Mouse (Mus musculus): ENCODE results near the gene Ift27. TPM values are rescaled to one million over a fixed set of nuclear protein-coding genes. Genes with fewer than 3 reads are reported as not detected.
A peak's percentile ranks its signal among the peaks of the same experiment; 100 is the strongest.

Ift27 gene
- polyA plus RNA-seq, 1 experiment from 2014 or later = 34.0 TPM

DNA sequence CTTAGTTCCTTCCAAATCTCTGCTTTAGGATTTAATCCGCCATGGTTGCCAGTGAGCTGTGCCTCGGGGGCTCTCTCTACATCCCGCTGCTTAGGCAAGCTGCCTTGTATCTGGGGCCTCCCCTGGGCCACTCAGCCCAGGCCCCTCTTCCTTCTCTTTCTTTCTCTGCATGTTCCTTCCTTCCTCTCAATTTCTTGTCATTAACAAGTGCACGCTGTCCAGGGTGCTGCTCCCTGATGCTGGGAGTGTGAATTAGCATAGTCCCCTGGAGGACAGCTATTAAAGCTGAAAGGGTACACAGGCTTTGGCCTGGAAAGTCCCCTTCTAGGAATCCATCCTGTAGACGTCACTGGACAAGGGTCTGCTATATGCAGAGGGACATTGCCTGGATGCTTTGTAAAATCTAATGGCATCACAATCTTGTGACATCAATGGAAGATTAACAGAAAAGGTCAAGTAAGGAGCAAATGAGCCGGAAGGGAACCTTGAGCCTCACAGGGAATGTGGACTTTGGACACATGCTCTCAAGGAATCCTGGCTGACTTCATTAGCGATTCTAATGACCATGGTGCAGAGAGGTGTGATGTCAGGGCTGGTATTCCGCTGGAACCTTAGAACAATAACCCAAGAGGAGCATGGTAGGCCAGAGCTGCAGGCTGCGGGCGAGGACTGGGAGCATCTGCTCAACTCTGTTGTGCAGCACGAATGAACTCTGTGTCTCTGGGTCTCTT is 20.7 kb downstream of the Ift27 start:
- Histone ChIP-seq H3K9me3 (replicated peaks) (no peaks in the 10 kb centered on the region), H3K4me2 (no peak overlapping the region), H3K4me1 (replicated peaks) (no peaks in the 10 kb centered on the region), H3K27ac (replicated peaks) (no peak overlapping the region), H3K9ac (no peak overlapping the region), H3K36me3 (replicated peaks) (no peaks in the 10 kb centered on the region), H3K27me3 (no peaks in the 10 kb centered on the region; the same call in 1 of the 2 replicates), H3K4me3 (replicated peaks) (no peak overlapping the region)
- 50% methylated on average over 11 of the region's 11 CpGs for WGBS (ENCODE audit: insufficient replicate concordance)
- no peak for ATAC-seq (ENCODE audit: insufficient read depth)

GRCm38 (mm10) chr15:78148565-78148964 is 25.3 kb downstream of the Ift27 start:
- Histone ChIP-seq H3K9me3 (replicated peaks) (no peaks in the 10 kb centered on the region), H3K4me3 (replicated peaks) (no peak overlapping the region), H3K9ac (no peak overlapping the region), H3K27ac (replicated peaks) (no peak overlapping the region), H3K4me1 (replicated peaks) (no peaks in the 10 kb centered on the region), H3K27me3 (no peaks in the 10 kb centered on the region; the same call in 1 of the 2 replicates), H3K36me3 (replicated peaks) (no peaks in the 10 kb centered on the region), H3K4me2 (no peak overlapping the region)
- ATAC-seq (ENCODE audit: insufficient read depth) = no peak
- 44% methylated on average over 7 of the region's 7 CpGs for WGBS (ENCODE audit: insufficient replicate concordance)

- no peak for ATAC-seq (ENCODE audit: insufficient read depth)
- Histone ChIP-seq H3K27me3 (no peaks in the 10 kb centered on the region), H3K4me2 (no peak overlapping the region), H3K36me3 (replicated peaks) (no peaks in the 10 kb centered on the region), H3K4me3 (replicated peaks) (no peak overlapping the region), H3K9me3 (replicated peaks) (no peaks in the 10 kb centered on the region), H3K27ac (replicated peaks) (no peak overlapping the region), H3K4me1 (replicated peaks) (no peaks in the 10 kb centered on the region), H3K9ac (no peak overlapping the region)
- WGBS (ENCODE audit: insufficient replicate concordance) = 50% methylated on average over 8 of the region's 8 CpGs
Measured at GRCm38 (mm10) chr15:78140226-78140625, 33.7 kb downstream of the Ift27 start.

DNA sequence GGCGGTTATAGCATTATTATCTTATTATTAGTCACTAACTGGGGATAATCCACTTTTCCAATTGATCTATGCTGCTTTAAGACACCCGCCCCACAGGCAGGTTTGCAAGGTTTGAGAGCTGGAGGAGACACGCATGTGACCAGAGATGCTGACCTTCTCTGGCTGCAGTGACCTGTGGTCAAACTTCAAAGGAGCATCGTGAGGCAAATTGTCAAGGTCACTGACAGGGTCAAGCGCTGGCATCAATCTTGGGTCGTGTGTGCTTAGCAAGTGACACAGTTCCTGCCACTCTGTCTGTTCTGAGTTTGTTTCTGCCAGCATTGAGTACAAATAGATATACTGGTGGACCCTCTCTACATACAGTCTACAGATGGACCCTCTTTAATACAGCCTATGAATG is 39.3 kb downstream of the Ift27 start:
- Histone ChIP-seq H3K9me3 (replicated peaks) (no peaks in the 10 kb centered on the region), H3K4me1 (replicated peaks) (no peaks in the 10 kb centered on the region), H3K4me3 (replicated peaks) (no peak overlapping the region), H3K9ac (no peak overlapping the region), H3K27me3 (no peaks in the 10 kb centered on the region), H3K36me3 (replicated peaks) (no peaks in the 10 kb centered on the region), H3K27ac (replicated peaks) (no peak overlapping the region), H3K4me2 (no peak overlapping the region)
- ATAC-seq (ENCODE audit: insufficient read depth) = no peak
- 57% methylated on average over 6 of the region's 6 CpGs for WGBS (ENCODE audit: insufficient replicate concordance)

GRCm38 (mm10) chr15:78133389-78133788 is 40.5 kb downstream of the Ift27 start:
- Histone ChIP-seq H3K9ac (no peak overlapping the region), H3K4me3 (replicated peaks) (no peak overlapping the region), H3K9me3 (replicated peaks) (no peaks in the 10 kb centered on the region), H3K4me2 (no peak overlapping the region), H3K27ac (replicated peaks) (no peak overlapping the region), H3K36me3 (replicated peaks) (no peaks in the 10 kb centered on the region), H3K4me1 (replicated peaks) (no peaks in the 10 kb centered on the region), H3K27me3 (no peaks in the 10 kb centered on the region)
- ATAC-seq (ENCODE audit: insufficient read depth) = no peak
- WGBS (ENCODE audit: insufficient replicate concordance) = 52% methylated on average over 2 of the region's 2 CpGs

- H3K36me3 ChIP-seq (replicated peaks) = no peaks in the 10 kb centered on the region
- no peak within 1 kb of the TSS for H3K27ac ChIP-seq (replicated peaks)
- H3K4me2 ChIP-seq = no peak within 1 kb of the TSS; the same call in 1 of the 2 replicates
- no peak within 1 kb of the TSS for H3K9ac ChIP-seq
- H3K4me3 ChIP-seq (replicated peaks) = no peak within 1 kb of the TSS
- ATAC-seq (ENCODE audit: insufficient read depth) = peak; percentile 88
- H3K4me1 ChIP-seq (replicated peaks) = no peaks in the 10 kb centered on the region
- H3K9me3 ChIP-seq (replicated peaks) = no peaks in the 10 kb centered on the region
- 1% methylated on average over 42 of the region's 42 CpGs for WGBS (ENCODE audit: insufficient replicate concordance)
- peaks cover 22% of the 10 kb centered on the region for H3K27me3 ChIP-seq
Measured at GRCm38 (mm10) chr15:78119704-78120103, 54.2 kb downstream of the Ift27 start, which contains the start of gene Cacng2. Gene Cacng2, minus strand, starts transcription at chr15:78120028.

GRCm38 (mm10) chr15:78119248-78119647 is 54.7 kb downstream of the Ift27 start:
- ATAC-seq (ENCODE audit: insufficient read depth) = no peak

GRCm38 (mm10) chr15:78118275-78118995 is 55.5 kb downstream of the Ift27 start:
- no peak for ATAC-seq (ENCODE audit: insufficient read depth)
- no peak overlapping the region for H3K27ac ChIP-seq (replicated peaks)
- no peaks in the 10 kb centered on the region for H3K4me1 ChIP-seq (replicated peaks)
- no peak overlapping the region for H3K4me2 ChIP-seq
- no peak overlapping the region for H3K9ac ChIP-seq
- H3K36me3 ChIP-seq (replicated peaks) = no peaks in the 10 kb centered on the region
- no peaks in the 10 kb centered on the region for H3K9me3 ChIP-seq (replicated peaks)
- no peak overlapping the region for H3K4me3 ChIP-seq (replicated peaks)
- H3K27me3 ChIP-seq = peaks cover 22% of the 10 kb centered on the region
- 53% methylated on average over 17 of the region's 18 CpGs for WGBS (ENCODE audit: insufficient replicate concordance)

More at GRCm38 (mm10) chr15:78119248-78119647, 54.7 kb downstream of the Ift27 start:
- Histone ChIP-seq H3K27ac (replicated peaks) (no peak overlapping the region), H3K4me1 (replicated peaks) (no peaks in the 10 kb centered on the region), H3K9me3 (replicated peaks) (no peaks in the 10 kb centered on the region), H3K36me3 (replicated peaks) (no peaks in the 10 kb centered on the region), H3K9ac (no peak overlapping the region), H3K4me3 (replicated peaks) (no peak overlapping the region), H3K27me3 (peaks cover 22% of the 10 kb centered on the region), H3K4me2 (no peak overlapping the region; the same call in 1 of the 2 replicates)
- WGBS (ENCODE audit: insufficient replicate concordance) = 9% methylated on average over 39 of the region's 39 CpGs

GRCm38 (mm10) chr15:78117731-78118130 is 56.2 kb downstream of the Ift27 start:
- Histone ChIP-seq H3K36me3 (replicated peaks) (no peaks in the 10 kb centered on the region), H3K27ac (replicated peaks) (no peak overlapping the region), H3K4me1 (replicated peaks) (no peaks in the 10 kb centered on the region), H3K9ac (no peak overlapping the region), H3K27me3 (peaks cover 22% of the 10 kb centered on the region), H3K9me3 (replicated peaks) (no peaks in the 10 kb centered on the region), H3K4me2 (no peak overlapping the region), H3K4me3 (replicated peaks) (no peak overlapping the region)
- 75% methylated on average over 16 of the region's 16 CpGs for WGBS (ENCODE audit: insufficient replicate concordance)
- no peak for ATAC-seq (ENCODE audit: insufficient read depth)

GRCm38 (mm10) chr15:78116936-78117335 is 57.0 kb downstream of the Ift27 start:
- 69% methylated on average over 10 of the region's 10 CpGs for WGBS (ENCODE audit: insufficient replicate concordance)
- Histone ChIP-seq H3K27me3 (peaks cover 22% of the 10 kb centered on the region), H3K4me2 (no peak overlapping the region), H3K36me3 (replicated peaks) (no peaks in the 10 kb centered on the region), H3K27ac (replicated peaks) (no peak overlapping the region), H3K4me1 (replicated peaks) (no peaks in the 10 kb centered on the region), H3K9ac (no peak overlapping the region), H3K9me3 (replicated peaks) (no peaks in the 10 kb centered on the region), H3K4me3 (replicated peaks) (no peak overlapping the region)
- ATAC-seq (ENCODE audit: insufficient read depth) = no peak

- no peak overlapping the region for H3K4me3 ChIP-seq (replicated peaks)
- no peak overlapping the region for H3K27ac ChIP-seq (replicated peaks)
- WGBS (ENCODE audit: insufficient replicate concordance) = 58% methylated on average over 10 of the region's 10 CpGs
- no peaks in the 10 kb centered on the region for H3K4me1 ChIP-seq (replicated peaks)
- no peaks in the 10 kb centered on the region for H3K9me3 ChIP-seq (replicated peaks)
- no peaks in the 10 kb centered on the region for H3K36me3 ChIP-seq (replicated peaks)
- H3K27me3 ChIP-seq = peaks cover 22% of the 10 kb centered on the region
- no peak overlapping the region for H3K4me2 ChIP-seq
- H3K9ac ChIP-seq = no peak overlapping the region
- no peak for ATAC-seq (ENCODE audit: insufficient read depth)
Measured at GRCm38 (mm10) chr15:78116244-78116643, 57.7 kb downstream of the Ift27 start.
